Mouse (Mus musculus) heart, adult 9 months (tissue): ENCODE measurements around the gene Lgals4.

ENCODE experiments used
- DNase-seq, 2 experiments: peaks; one replicate each; pipeline ENCODE4 v3.0.0; 2022; ENCODE audit warnings: low spot score in 2 of 2

The Lgals4 gene

GRCm38 (mm10) chr7:28808221-28808941 lies 25.3 kb upstream of the Lgals4 start, which contains the start of gene Hnrnpl:
Gene Hnrnpl (plus strand): TSS chr7:28808541.
- peak in 1 of 2 experiments; percentile 80 for DNase-seq

DNA sequence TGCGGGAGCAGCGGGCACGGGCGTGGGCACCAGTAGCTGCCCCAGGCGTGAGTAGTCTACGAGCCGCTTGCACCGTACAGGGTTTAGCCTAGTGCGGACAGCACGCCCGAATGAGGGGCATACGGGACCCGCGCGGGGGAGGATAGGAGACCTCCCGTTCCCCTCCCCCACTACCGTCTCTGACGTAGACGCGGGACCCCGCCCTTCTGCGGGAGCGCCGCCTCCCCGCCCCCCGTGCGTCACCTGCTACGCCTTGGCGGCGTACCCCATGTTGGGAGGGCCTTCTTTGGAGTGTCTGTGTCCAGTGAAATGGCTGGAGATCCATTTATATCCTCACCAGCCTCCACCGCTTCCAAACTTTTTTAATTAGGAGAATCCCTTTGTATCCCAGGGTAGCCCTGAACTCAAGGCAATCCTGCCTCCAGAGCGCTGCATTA lies 24.7 kb upstream of the Lgals4 start:
- peak; percentile 96 for DNase-seq

DNA sequence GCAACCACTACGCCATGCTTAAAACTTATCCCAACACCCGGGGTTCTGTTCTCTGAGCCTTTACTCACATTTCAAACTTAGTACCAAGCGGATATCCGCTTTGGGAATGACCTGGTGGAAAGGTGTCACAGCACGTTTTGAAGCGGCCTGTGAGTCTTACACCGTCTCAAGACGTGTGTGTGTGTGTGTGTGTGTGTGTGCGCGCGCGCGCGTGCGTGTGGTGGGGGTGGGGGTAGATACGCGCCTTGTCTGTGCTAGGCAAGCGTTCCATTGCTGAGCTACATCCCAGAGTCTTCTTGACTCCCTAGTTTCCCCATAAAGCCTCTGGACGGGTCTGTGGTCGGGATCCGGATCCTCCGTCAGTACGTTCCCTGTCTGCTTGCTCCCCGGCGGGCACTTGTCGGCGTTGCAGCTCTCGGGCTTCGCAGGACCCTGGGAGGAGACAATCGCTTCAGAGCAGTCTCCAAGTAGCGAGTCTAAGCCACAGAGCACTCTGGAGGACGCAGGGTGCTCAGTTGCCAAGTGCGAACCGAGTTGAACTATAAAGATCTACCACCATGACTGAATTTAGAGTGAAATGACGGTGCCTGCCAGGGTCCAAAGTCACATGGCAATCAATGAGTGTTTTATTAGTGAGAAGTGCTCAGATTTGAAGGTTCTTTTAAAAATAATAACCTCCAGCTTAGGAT lies 24.1 kb upstream of the Lgals4 start:
- DNase-seq: peak in 1 of 2 experiments; percentile 63

DNA sequence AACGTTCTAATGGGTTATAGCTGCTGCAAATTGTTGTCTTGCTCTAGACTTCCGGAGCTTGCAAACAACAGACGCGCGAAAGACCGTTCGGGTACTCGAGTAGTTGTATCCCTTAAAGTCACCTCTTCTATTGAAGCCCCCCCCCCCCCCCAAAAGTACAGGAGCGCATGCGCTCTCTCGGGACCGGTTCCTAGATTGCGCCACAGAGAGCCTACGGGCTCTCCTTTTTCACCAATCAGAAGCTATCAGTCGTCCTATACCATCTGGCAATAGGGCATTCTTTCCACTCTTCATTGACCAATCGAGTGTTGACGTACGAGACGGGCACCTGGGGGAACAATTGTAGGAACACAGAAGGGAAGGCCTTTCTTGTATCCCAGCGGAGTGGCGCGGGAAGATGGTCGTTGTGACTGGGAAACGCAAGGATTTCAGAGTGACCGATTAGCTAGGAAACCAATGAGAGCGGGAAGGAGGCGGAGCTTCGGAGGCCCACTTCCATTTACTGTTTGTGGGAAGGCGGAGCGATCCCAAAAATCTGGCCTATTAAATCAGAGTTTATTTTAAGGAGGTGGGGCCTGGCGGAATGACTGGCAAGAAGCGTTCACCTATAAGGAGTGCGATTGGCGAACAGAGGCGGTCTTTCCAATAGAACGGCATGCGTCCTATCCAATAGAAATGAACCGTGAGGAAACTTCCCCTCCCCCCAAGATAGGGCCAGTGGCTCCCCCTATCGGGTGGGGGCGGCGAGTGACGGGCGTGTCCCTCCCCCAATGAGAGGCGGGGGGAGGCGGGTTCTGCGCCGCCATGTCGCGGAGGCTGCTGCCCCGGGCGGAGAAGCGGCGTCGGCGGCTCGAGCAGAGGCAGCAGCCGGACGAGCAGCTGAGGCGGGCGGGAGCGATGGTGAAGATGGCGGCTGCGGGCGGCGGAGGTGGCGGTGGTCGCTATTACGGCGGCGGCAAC lies 23.3 kb upstream of the Lgals4 start:
- peak; percentile 100 for DNase-seq

DNA sequence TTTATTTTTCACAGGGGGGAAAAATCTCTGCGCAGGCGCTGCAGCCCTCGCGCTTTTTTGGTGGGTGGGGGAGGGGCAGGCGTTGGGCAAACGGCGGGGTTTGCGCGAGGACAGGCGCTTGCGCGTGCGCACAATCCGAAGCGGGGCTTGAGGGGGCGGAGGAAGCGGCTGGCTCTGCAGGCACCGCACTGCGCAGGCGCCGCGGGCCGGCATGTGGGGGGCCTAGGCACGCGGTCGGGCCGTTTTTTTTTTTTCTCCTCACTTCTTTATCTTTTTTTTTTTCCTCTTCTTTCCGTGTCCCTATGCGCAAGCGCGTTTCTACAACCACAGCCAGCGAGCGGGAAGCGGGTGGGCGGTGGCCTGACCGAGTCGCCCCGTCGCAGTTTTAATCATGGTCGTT lies 22.4 kb upstream of the Lgals4 start:
- peak; percentile 89 for DNase-seq

GRCm38 (mm10) chr7:28811640-28812275 lies 21.9 kb upstream of the Lgals4 start:
- DNase-seq: no peak

- peak in 1 of 2 experiments; percentile 43 for DNase-seq
These were observed 21.2 kb upstream of the Lgals4 start for GRCm38 (mm10) chr7:28812436-28812835.

GRCm38 (mm10) chr7:28812949-28813348 lies 20.7 kb upstream of the Lgals4 start:
- DNase-seq: no peak

DNA sequence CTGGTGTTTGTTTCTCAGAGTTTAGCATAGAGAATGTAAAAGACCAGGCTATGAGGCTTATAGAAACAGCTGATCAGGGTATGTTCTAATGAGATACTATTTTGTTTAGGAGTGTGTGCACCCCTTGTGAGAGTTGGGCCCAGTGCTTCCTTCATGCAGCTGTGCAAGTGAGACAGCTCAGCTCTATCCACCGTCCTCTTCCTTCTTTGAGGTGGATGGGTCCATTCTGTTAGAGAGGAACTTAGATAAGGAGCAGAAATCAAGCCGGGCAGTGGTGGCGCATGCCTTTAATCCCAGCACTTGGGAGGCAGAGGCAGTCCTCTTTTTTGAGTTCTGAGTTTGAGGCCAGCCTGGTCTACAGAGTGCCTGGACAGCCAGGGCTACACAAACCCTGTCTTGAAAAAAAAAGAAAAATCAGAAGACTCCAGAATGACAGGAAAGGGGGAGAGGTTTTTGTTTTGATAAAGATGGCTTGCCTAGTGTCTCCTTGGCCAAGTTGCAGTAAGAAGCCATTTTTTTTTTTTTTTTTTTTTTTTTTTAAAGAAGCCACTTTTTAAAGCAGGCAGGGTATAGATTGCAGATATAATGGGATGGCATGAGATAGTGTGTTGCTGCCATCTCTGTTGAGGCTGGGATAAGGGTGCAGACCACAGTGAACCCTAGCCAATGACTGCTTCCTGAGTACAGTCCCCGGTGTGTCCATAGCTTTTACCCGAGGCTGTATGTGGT lies 19.2 kb upstream of the Lgals4 start:
- DNase-seq: no peak

DNA sequence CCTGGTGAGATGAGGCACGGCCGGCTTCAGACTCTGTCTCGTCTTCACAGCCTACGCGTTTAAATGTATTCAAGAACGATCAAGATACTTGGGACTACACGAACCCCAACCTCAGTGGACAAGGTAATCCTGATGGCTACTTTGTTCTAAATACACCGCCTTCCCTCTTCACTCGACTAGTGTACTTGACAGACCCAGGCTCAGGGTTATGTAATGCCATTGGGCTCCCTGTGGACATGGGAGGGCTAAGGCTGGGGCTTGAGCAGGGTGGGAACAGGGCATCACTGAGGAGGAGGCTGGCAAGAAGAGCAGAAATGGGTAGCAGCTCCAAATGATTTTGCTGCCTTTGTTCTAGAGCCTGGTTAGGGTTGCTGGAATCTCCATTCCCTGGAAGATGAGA lies 18.4 kb upstream of the Lgals4 start:
- no peak for DNase-seq

DNA sequence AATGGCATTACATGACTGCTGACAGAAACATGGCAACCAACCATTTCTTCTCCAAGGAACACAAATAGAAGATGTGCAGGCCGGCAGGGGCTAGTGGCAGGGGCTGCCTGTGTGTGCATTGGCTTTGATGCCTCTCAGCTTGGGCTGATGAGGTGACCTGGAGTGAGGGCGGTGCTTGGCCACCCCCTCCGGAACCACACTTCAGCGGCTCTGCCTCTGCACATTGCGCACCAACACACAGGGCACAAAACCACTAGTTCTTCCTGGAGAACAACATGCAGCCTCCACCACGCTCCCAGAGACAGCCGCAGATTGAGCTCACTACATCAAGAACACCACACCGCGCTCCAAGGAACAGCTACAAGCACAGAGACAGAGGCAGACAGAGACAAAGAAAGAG lies 17.5 kb upstream of the Lgals4 start:
- peak in 1 of 2 experiments; percentile 38 for DNase-seq

DNA sequence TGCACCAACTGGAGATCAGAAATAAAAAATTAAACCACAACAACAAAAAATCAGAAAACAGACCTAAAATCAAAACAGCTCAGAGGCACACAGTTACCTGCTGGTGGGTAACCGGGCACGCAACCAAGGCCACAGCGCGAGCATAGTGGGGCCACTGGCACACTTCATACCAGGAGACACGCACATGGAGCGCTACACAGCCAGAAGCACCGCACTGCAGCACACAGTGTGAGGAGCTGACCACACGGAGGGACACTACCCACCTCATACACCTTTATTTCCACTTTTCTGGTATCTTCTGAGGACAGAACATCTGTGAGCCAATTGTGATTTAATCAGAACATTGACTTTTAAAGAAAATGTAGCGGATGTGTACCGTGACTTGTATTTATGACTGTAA lies 16.7 kb upstream of the Lgals4 start:
- DNase-seq: no peak

GRCm38 (mm10) chr7:28817524-28817923 lies 16.1 kb upstream of the Lgals4 start:
- DNase-seq: no peak

DNA sequence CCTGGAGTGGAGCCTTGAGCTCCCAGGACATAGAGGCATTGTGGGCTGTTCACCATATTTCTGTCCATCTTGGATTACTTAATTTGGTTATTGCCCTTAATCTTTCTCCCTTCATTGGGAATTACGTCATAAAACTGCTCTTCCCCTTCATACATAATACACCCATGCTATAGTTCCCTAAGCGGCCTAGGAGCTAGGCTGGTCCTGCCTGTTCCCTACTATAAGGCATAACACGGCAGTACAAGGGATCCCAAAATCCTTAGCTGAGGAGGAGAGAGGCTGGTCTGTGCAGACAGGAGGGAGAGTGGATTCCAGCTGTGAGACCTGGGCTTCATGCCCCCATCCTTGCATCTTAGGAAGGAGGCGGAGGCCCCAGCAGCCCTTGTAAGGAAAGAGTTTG lies 15.7 kb upstream of the Lgals4 start:
- DNase-seq: no peak

GRCm38 (mm10) chr7:28818436-28818835 lies 15.2 kb upstream of the Lgals4 start:
- no peak for DNase-seq

- DNase-seq: no peak
These were observed 14.7 kb upstream of the Lgals4 start for GRCm38 (mm10) chr7:28818861-28819452.

DNA sequence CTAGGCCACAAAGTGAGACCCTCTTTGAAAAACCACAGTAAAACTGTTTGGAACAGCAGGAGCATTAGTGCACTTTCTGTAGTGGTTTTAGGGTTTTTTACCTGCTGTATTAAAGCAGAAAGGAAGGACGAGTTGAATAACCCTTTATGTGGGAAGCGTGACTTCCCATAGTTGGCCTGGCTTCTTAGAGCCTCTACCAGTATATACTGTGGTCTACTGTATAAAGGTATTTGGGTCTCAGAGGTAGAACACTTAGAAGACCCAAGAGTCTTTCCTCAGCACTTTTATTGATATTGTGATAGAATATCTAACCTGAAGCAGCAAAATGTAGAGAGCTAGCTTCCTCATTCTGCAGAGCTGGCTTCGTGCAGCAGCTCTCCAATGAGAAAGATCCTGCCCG lies 14.1 kb upstream of the Lgals4 start:
- no peak for DNase-seq

DNA sequence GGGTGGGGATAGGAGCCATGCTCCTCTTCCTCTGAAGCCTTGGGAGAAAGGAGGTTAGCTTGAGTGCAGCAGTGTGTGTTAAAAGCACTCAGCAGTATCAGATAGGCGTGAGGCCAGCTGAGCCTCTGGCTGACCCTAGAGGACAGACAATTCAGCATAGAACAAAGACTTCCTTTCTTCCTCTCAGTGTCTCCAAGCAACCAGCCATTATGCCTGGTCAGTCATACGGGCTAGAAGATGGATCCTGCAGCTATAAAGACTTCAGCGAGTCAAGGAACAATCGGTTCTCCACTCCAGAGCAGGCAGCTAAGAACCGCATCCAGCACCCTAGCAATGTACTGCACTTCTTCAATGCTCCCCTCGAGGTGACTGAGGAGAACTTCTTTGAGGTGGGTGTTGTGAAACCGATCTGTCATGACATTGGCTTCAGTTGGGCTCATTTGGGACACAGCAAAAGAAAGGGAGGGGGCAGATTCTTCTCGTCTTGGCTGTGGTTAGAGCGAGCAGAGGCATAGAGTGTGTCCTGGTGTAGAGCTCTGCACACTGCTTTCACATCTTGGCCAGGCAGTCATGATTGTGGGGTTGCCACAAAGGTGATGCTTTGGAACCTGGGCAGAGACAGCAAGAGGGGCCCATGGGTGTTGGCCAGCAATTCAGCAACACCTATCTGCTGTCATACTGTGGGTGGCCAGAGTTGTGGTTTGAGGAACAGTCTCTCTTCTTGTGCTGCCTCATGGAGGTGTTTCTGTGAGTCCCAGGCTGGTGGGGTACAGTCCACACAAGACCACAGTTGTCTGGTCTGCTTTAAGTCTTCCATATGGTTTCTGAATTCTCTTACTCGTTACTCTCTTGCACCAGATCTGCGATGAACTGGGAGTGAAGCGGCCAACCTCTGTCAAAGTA lies 13.0 kb upstream of the Lgals4 start:
- peak; percentile 70 to 77 for DNase-seq

DNA sequence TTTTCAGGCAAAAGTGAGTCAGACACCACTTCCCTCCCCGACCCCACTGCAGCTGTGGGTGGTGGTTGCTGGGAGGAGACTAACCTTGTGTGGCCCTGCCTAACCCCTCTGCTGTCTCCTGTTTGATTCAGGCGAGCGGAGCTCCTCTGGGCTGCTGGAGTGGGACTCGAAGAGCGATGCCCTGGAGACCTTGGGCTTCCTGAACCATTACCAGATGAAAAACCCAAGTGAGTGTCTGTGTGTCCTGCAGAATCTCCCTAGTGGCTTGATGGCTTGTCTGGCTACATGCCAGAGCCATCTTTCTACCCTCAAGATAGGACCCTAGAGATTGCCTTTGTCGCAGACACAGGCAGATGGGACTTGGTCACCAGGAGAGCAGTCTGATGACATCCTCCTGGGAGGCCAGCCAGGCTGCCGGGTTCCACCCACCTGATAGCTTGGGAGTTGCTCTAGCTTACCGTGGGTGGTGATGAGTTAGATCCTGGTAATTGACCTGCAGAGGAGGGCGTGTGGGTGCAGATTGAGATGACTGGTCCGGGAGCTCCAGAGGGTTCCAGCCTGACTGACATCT lies 12.3 kb upstream of the Lgals4 start:
- DNase-seq: peak; percentile 71 to 74
